Mouse (Mus musculus) hindbrain, embryonic 11.5 days (tissue): Measurements from ENCODE around the gene Gpc4. TPM values are rescaled to one million over a fixed set of nuclear protein-coding genes. Genes with fewer than 3 reads are reported as not detected.

Experiments used
- ATAC-seq: fragments of 200-750 bp; cut with Nextera tagmentation; 2 replicates; pipeline ENCODE4 v1.8.0; 2017; ENCODE audit warnings: mild to moderate bottlenecking, moderate TSS enrichment, moderate library complexity; ENCODE audit not compliant: low FRiP score
- DNase-seq: peaks from one replicate; pipeline ENCODE4 v3.0.0-alpha.2; 2015; ENCODE audit warnings: low spot score
- H3K27ac ChIP-seq: fragments of 300-500 bp; sonication (generic); 2 replicates; pipeline ENCODE4 v1.5.1; 2014; ENCODE audit warnings: mild to moderate bottlenecking, low read depth, low read length
- H3K27me3 ChIP-seq: fragments of 300-500 bp; sonication (generic); 2 replicates; pipeline ENCODE4 v1.6.1; 2014; ENCODE audit warnings: mild to moderate bottlenecking, low read length, moderate library complexity, mixed read lengths; ENCODE audit not compliant: control insufficient read depth, insufficient read depth
- H3K36me3 ChIP-seq: fragments of 300-500 bp; sonication (generic); 2 replicates; pipeline ENCODE4 v1.6.1; 2014; ENCODE audit warnings: mild to moderate bottlenecking, low read length, moderate library complexity, mixed read lengths; ENCODE audit not compliant: control insufficient read depth, insufficient read depth
- H3K4me1 ChIP-seq: fragments of 300-500 bp; sonication (generic); replicated peaks from 2 replicates; pipeline ENCODE4 v1.6.1; 2014; ENCODE audit warnings: low read length, mixed read lengths; ENCODE audit not compliant: control insufficient read depth, insufficient read depth
- H3K4me2 ChIP-seq: fragments of 300-500 bp; sonication (generic); replicated peaks from 2 replicates; pipeline ENCODE4 v1.6.1; 2014; ENCODE audit warnings: mild to moderate bottlenecking, low read depth, low read length
- H3K4me3 ChIP-seq: fragments of 300-500 bp; sonication (generic); 2 replicates; pipeline ENCODE4 v1.5.1; 2014; ENCODE audit warnings: low read depth, low read length
- H3K9ac ChIP-seq: fragments of 300-500 bp; sonication (generic); 2 replicates; pipeline ENCODE4 v1.6.1; 2014; ENCODE audit warnings: low read depth, low read length
- H3K9me3 ChIP-seq: fragments of 300-500 bp; sonication (generic); 2 replicates; pipeline ENCODE4 v1.6.1; 2016; ENCODE audit warnings: low read length; ENCODE audit not compliant: control insufficient read depth
- WGBS: fragments of 180-500 bp; shearing (Covaris S2); extraction: QIAGEN DNeasy Blood & Tissue Kit; methylation state at CpG from one replicate; pipeline ENCODE4 v1.1.7; 2014; 5-methylcytosine and 5-hydroxymethylcytosine counted together
- polyA plus RNA-seq: library from polyadenylated mRNA; unstranded; fragments of >200 nt; fragmentation: Nextera tagmentation; extraction: Ambion mirVana; gene quantifications from 2 replicates; pipeline ENCODE4 v1.2.1, GENCODE M21; 2014

Gene Gpc4
- polyA plus RNA-seq, 1 experiment from 2014 or later, result 17.2 TPM

- Histone ChIP-seq H3K27ac (no peak overlapping the region), H3K9me3 (no peaks in the 10 kb centered on the region), H3K36me3 (no peaks in the 10 kb centered on the region), H3K4me2 (no peak overlapping the region), H3K9ac (no peak overlapping the region), H3K4me3 (no peak overlapping the region), H3K27me3 (no peaks in the 10 kb centered on the region), H3K4me1 (no peaks in the 10 kb centered on the region)
- DNase-seq, result no peak
- 50% methylated on average over 6 of the region's 6 CpGs for WGBS
- no peak for ATAC-seq
Observed at GRCm38 (mm10) chrX:52167519-52168244, 2.6 kb upstream of the Gpc4 start.

GRCm38 (mm10) chrX:52165555-52165938 is 495 bp upstream of the Gpc4 start:
- H3K9ac ChIP-seq, result no peak overlapping the region
- H3K27ac ChIP-seq, result no peak overlapping the region
- ATAC-seq (peak; percentile 67), DNase-seq (no peak)
- H3K27me3 ChIP-seq, result no peaks in the 10 kb centered on the region
- H3K36me3 ChIP-seq, result no peaks in the 10 kb centered on the region
- no peaks in the 10 kb centered on the region for H3K9me3 ChIP-seq
- 34% methylated on average over 5 of the region's 7 CpGs for WGBS
- peak overlapping the region; percentile 46 for H3K4me3 ChIP-seq
- no peaks in the 10 kb centered on the region for H3K4me1 ChIP-seq
- H3K4me2 ChIP-seq, result peak overlapping the region; percentile 77

- H3K9ac ChIP-seq, result peak overlapping the region; percentile 46; the same call in 1 of the 2 replicates
- no peak overlapping the region for H3K27ac ChIP-seq
- H3K4me2 ChIP-seq, result peak overlapping the region; percentile 77
- H3K27me3 ChIP-seq, result no peaks in the 10 kb centered on the region
- H3K36me3 ChIP-seq, result no peaks in the 10 kb centered on the region
- H3K9me3 ChIP-seq, result no peaks in the 10 kb centered on the region
- ATAC-seq (0 out of 2 replicates have a peak, but pooled peaks have one; percentile 11), DNase-seq (peak; percentile 41)
- H3K4me3 ChIP-seq, result peak overlapping the region; percentile 46
- WGBS, result 10% methylated on average over 34 of the region's 44 CpGs
- H3K4me1 ChIP-seq, result no peaks in the 10 kb centered on the region
Observed at GRCm38 (mm10) chrX:52164134-52164737, 816 bp downstream of the Gpc4 start.

GRCm38 (mm10) chrX:52163418-52164133 is 1.5 kb downstream of the Gpc4 start:
- no peak for ATAC-seq
- peak overlapping the region; percentile 77 for H3K4me2 ChIP-seq
- no peaks in the 10 kb centered on the region for H3K4me1 ChIP-seq
- peak overlapping the region; percentile 46; the same call in 1 of the 2 replicates for H3K9ac ChIP-seq
- no peaks in the 10 kb centered on the region for H3K9me3 ChIP-seq
- H3K4me3 ChIP-seq, result peak overlapping the region; percentile 46
- H3K36me3 ChIP-seq, result no peaks in the 10 kb centered on the region
- no peaks in the 10 kb centered on the region for H3K27me3 ChIP-seq
- DNase-seq, result peak; percentile 30
- WGBS, result 16% methylated on average over 25 of the region's 25 CpGs
- H3K27ac ChIP-seq, result no peak overlapping the region

GRCm38 (mm10) chrX:52162756-52163155 is 2.3 kb downstream of the Gpc4 start:
- no peaks in the 10 kb centered on the region for H3K9me3 ChIP-seq
- H3K4me1 ChIP-seq, result no peaks in the 10 kb centered on the region
- H3K9ac ChIP-seq, result no peak overlapping the region
- no peak overlapping the region for H3K27ac ChIP-seq
- H3K4me3 ChIP-seq, result no peak overlapping the region; the same call in 1 of the 2 replicates
- DNase-seq (peak; percentile 1), ATAC-seq (no peak)
- 23% methylated on average over 6 of the region's 6 CpGs for WGBS
- 0 out of 2 replicates have a peak overlapping the region, but pooled peaks have one; percentile 15 for H3K4me2 ChIP-seq
- no peaks in the 10 kb centered on the region for H3K27me3 ChIP-seq
- no peaks in the 10 kb centered on the region for H3K36me3 ChIP-seq

- H3K36me3 ChIP-seq, result no peaks in the 10 kb centered on the region
- DNase-seq (no peak), ATAC-seq (no peak)
- no peak overlapping the region for H3K4me3 ChIP-seq
- no peak overlapping the region for H3K27ac ChIP-seq
- 56% methylated on average over 1 of the region's 1 CpGs for WGBS
- no peaks in the 10 kb centered on the region for H3K4me1 ChIP-seq
- H3K9ac ChIP-seq, result no peak overlapping the region
- no peak overlapping the region for H3K4me2 ChIP-seq
- H3K9me3 ChIP-seq, result no peaks in the 10 kb centered on the region
- no peaks in the 10 kb centered on the region for H3K27me3 ChIP-seq
Observed at GRCm38 (mm10) chrX:52162206-52162605, 2.8 kb downstream of the Gpc4 start.

- Histone ChIP-seq H3K9ac (no peak overlapping the region), H3K27me3 (no peaks in the 10 kb centered on the region), H3K9me3 (no peaks in the 10 kb centered on the region), H3K36me3 (no peaks in the 10 kb centered on the region), H3K27ac (no peak overlapping the region), H3K4me2 (no peak overlapping the region), H3K4me3 (no peak overlapping the region), H3K4me1 (no peaks in the 10 kb centered on the region)
- DNase-seq (no peak), ATAC-seq (no peak)
- 78% methylated on average over 5 of the region's 5 CpGs for WGBS
Observed at GRCm38 (mm10) chrX:52159621-52160020, 5.4 kb downstream of the Gpc4 start.

GRCm38 (mm10) chrX:52155408-52155953 is 9.6 kb downstream of the Gpc4 start:
- Histone ChIP-seq H3K4me3 (no peak overlapping the region), H3K36me3 (no peaks in the 10 kb centered on the region), H3K4me2 (no peak overlapping the region), H3K27me3 (no peaks in the 10 kb centered on the region), H3K9me3 (no peaks in the 10 kb centered on the region), H3K27ac (no peak overlapping the region), H3K4me1 (no peaks in the 10 kb centered on the region), H3K9ac (no peak overlapping the region)
- WGBS, result 91% methylated on average over 6 of the region's 7 CpGs
- DNase-seq (no peak), ATAC-seq (no peak)
